Mouse (Mus musculus) neural tube, embryonic 10.5 days (tissue): ENCODE measurements at regions not wholly inside any gene's neighbourhood (a gene's known extent, or its start where the extent isn't known, plus 50 kb on each side); places are given as distances from the start of the nearest gene placed in this dataset.
"Not testable (repeated sequence)": the region's sequence is repeated elsewhere in the genome, so short reads cannot be mapped to it uniquely, and the experiment has no call there.

Experiments
- DNase-seq: peaks from one replicate; pipeline ENCODE4 v3.0.0-alpha.2; 2017; ENCODE audit warnings: low spot score; ENCODE audit errors: extremely low spot score

DNA sequence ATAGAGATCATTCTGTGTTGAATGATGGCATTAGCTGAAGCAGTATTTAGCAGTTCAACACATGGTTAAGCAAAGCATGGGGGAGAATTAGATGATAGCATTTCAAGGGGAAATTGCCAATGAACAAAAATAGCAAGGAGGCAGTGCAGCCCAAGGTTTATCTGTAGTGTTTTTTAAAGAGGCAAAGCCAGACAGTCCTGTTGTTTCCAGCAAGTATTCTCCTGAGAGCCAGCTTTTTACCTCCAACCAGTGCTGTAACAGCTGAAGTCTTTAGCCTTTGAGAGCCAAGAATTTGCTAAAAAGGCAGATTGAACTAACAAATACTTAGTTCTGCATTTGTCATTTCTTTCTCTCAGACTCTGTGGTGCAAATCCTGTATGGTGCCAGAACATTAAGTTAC lies 305.1 kb upstream of the Arx start:
- DNase-seq, result no peak

DNA sequence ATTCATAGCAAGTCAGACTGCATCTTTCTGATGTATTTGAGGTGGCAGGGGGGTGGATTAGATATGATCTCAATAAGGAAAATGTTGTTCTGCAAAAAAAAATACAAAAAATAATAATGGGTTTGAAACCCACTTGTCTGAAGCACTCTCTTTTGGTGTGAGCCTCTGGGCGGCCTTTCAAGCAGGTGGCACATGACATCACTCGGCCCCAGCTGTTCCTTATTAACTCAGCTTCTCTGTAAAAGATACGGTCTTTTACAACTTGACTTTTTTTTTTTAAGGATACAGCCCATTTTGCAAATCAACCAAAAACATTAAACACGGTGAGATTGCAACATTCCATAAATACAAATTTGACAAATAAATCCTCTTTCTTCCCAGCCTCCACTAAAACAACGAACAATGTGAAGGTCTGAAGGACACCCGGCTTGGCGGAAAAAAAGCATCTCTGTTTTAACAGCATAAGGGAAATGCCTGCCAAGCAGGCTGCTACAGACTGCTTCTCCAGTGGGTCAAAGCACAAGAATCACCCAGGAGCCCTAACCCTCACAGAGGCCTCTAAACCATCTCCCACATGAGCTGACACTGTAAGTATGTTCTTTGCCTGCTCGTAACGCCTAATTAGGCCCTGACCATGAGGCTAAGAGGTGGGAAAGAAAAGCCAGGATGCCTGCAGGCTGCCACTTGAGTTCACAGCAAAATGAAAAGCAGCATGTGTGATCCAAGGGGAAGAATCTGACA lies 283.8 kb upstream of the Arx start:
- no peak for DNase-seq

DNA sequence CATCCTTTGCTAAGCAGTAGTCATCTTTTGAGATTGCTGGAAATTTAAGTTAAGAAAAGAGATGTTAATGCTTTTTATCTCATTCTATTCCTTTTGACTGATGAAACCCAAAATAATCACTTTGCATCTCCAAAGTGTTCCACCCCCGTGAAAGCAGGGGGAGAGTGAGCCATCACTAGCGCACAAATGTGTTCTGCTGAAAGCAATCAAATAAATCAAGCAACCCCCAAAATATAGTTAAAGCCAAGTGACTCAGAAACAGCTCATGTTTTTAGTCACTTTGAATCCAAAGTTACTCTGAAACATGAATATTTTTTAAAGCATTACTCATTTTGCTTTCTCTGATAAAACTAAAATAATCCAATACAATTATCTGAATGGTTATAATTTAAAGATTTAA lies 279.6 kb upstream of the Arx start:
- no peak for DNase-seq

DNA sequence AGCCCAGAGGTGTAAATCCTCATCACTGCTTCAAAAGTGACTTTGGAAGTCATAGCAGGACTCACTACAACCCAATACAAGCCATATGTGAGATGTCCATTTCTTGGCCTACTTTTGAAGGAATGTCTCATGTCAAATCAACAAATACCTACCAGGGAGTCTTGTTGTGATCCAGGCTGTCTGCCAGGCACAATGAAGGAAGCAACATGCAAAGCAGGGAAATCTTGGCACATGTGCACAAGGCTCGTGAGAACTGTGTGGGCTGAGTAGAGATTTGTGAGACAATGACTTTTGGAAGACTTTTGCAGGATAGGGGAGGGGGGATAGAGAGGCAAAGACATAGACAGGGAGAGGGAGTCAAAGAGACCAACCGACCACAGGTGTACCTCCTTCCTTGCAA lies 274.7 kb upstream of the Arx start:
- no peak for DNase-seq

DNA sequence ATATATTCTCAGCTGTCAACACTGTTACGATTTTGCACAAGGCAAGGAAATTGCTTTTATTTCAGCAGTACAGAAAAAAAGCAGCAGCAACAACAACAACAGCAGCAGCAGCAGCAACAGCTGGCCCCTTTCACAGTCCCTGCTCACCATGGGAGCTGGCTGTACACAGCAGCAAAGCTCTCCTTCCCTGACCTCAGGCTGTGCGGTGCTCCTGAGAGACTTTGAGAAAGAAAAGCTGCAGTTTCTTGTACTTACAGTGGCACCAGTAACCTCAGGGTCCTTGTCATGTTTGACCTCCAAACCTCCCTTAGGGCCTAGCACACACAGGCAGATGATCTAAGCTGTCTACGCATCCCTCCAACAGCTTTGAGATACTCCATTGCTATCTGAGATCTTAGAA lies 269.9 kb upstream of the Arx start:
- no peak for DNase-seq

DNA sequence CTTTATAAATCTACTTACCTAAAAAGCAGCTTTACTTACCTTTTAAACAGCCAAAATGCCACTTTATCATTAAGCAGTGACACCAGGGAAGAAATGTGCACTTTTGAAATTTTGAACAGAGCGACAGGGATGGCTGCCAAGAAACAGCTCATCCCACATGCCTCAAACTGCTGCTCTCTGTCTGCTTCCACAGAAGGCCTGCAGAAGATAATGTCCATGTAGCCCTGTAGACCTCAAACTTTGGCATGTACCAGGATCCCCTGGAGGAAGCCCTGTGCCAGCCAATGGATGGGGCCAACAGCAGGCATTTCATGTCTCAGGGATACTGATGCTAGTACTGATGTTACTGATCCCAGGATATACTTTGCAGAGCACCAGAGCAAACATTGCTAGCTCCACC lies 245.1 kb upstream of the Arx start:
- no peak for DNase-seq

DNA sequence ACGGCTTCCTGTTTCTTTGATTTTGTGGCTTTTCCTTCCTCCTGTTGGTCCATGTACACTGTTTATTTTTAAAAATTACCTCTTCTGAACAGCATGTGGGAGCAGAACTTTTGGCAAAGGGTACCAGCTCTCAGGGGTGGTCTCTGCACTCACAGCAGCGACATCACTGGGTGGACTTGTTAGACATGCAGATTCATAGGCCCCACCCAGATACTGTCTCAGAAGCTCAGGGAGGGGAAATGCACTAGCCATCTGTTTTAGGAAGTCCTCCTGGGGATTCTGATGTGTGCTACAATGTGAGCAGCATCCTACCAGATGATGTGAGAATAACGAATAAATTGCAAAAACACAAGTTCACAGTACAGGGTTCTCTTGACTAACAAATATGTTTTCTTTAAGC lies 243.5 kb upstream of the Arx start:
- no peak for DNase-seq

DNA sequence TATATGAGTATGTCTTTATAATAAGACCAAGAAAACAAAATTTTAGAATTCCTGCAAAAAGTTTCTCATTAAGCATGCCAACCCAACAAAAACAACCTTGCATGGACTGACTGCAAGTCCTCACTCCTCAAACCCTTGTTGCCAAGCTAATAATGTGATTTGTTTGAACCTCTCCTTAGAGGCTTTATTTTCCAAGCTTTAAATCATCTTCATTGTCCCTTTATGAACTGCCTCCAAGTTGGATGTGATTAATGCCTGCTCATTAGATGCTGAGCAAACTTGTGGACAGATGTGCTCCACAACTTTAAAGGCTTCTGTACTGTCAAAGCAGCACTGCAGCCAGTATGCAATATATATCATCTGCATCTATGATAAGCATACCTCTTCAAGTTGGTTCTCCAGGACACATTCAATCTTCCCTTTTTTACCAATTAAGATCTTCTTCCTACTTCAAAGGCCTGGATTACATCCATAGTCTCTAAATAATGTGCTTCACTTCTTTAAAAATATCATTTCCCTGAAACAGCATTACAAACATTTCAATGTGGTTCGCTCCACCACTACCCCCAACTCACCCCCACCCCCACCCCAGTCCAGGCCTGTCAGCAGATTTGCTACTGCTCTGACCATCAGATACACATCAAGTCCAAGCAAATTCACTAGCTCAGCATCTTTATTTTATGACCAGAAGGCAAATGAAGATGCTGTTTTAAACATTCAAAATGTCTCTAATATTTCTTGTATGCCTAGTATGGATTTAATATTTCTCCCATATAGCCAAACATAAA lies 237.1 kb upstream of the Arx start:
- no peak for DNase-seq

DNA sequence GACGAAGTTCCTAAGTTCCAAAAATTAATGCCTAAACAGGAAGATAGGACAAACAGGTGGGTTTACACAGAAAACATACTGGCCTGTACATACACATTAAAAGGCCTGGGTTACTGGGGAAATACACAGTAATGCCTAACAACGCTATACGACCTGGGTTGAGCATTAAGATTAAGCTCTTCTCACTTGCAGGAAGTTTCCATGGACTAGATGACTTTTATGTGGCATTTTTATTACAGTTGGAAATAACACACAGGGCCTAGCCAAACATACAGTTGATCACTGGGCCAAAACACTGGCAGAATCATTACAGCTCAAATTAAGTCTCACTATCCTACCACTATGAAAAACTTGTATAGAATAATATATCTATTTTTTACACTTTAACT lies 236.5 kb upstream of the Arx start:
- DNase-seq, result no peak

DNA sequence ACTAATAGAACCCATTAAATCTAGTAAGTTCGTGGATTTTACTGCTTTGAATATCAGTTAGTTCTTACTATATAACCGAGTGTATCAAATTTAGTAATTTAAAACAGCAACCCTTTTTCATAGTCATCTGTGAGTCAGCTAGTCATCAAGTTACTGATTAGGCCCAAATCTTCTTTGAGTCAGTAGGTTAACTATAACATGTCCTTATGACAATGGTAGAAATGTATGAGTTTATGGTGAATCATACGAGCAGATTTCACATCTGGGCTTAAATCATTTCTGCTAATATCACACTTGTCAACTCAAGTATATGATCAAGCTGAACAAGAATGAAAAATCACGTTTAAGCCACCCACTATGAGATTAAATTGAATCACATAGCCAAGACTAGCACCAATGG lies 226.7 kb upstream of the Arx start:
- DNase-seq, result no peak

DNA sequence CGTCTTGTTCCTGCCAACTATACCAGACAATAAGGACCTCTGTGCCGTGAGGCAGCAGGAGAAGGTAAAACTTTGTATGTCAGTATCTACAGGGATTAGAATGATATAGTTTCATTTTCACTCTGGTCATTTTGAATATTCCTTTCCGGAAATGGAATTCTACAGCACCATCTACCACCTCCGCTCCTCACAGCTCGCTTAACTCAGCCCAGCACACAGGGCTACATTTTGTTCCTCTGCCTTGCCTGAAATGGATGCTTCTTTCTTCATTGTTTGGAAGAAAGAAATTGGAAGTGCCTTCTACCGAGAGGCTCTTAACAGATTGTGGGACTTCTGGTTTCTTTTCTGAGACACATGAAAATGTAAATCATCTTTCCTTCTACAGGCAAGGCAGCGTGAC lies 217.4 kb upstream of the Arx start:
- no peak for DNase-seq

DNA sequence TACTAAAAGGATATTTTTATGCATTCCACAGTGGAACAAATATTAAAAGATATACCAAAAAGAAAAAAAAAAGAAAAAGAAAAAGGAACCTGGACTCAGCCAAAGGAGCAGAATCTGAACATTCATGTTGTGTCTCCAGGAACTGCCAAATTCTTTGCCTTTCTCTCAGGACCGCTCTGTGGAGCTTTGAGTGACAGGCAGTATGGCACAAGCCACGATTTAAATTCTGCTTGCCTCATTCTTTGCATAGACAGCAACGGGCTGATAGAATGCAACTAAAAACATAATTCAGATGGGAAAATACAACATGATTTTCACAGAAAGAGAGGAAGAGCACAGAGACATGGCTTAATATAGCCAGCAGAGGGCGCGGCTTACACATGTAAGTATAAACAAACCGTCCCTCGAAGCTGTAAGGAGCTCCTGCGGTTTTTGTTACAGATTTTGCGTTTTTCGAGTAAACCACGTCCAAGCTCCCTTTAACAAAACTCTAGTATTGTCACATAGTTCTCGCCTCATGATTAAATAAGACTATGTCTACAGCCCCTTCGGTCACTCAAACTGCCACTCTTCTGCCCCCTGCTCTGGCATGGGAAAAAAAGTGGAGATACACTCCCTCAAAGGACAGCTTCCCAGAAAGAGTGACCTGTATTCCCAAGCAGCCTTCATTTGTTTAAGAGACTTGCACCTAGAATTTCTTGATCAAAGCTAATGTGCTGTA lies 216.5 kb upstream of the Arx start:
- DNase-seq, result peak; percentile 22

DNA sequence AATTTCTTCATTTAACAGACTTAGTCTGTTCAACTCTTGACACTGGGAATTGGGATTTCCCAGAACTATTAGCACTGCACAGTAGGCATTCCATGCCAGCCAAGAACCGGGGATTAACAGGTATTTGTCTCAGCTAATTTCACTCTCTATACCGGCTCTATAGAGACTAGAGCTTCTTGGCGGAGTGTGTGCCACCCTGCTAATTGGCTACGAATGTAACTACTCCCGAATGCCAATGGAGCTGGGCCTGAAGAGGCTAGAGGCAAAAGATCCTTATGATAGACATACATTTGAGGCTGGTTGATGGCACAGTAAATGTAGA lies 216.0 kb upstream of the Arx start:
- no peak for DNase-seq

DNA sequence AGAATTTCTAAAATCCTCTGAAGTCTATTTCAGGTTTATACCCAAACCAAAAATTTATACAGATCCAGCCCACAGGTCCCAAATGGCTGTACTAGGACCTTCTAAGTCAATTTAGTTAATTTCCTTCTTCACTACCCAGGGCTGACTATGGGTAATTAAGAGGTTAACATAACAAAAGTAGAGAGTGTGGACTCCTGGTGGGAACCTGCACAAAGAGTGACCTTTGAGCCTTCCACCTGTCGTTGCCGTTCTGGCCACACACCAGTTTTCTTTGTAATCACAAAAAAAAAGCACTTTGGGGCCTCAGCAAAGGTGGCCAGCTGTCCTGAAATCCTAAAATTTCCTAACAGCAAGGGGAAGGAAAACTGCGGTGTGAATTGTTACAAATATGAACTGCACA lies 197.3 kb upstream of the Arx start:
- no peak for DNase-seq

DNA sequence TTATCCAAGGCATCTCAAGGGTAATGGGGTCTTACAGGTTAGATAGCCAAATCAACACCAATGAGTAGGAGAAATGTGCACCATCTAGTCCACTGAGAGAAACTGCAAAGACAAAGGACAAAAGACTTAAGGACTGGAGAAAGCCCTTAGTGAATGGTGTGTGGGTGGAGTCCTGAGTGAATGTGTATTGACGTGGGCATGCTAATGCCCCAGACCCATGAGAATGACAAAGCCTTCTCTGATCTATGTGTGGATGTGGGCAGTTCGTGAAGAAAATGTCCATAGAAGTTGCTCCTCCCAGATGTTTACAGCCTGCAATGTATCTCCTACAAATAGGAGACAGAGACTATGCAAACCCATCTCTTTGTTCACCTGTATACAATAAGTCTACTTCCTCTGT lies 188.7 kb upstream of the Arx start:
- no peak for DNase-seq

DNA sequence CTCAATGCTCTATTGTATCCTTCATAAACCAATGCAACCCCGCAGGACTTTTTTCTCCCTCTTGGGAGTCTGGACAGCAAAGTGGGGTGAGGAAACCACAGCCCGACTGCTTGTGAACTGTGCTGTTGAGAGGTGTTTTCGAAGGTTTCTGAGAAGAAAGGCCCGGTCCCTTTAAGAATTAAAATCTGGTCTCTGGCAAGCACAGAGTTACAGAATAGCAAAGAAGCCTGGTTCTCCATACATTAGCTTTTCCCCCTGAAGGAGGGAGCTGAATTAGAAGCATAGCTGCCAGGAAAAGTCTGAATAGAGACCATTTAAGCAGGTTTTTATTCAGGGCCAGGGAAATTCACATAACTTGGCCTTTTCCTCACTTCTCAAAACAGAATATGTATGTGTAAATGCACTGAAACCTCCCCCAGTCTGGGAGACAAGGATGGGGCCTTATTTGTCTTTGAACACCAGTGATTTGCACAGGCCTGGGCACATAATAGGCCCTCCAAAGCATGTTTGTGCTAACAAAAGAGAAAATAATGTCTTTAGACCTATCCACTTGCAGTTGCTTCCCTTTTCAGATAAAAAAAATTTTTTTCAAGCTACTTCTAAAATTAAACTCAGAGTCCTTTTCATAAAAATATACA lies 178.2 kb upstream of the Arx start:
- no peak for DNase-seq

DNA sequence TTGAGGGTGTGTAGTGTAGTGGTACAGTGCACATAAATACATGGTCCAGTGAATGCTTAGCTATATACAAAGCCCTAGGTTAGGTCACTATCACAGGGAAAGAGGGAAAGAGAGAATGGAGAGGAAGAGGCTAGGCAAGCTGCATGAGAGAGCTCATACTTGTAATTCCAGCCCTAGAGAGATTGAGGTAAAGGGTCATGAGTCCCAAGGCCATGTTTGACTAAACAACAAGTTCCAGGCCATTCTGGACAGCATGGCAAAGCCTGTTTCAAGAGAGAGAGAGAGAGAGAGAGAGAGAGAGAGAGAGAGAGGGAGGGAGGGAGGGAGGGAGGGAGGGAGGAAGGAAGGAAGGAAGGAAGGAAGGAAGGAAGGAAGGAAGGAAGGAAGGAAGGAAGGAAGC lies 131.9 kb upstream of the Arx start:
- not testable (repeated sequence) for DNase-seq

DNA sequence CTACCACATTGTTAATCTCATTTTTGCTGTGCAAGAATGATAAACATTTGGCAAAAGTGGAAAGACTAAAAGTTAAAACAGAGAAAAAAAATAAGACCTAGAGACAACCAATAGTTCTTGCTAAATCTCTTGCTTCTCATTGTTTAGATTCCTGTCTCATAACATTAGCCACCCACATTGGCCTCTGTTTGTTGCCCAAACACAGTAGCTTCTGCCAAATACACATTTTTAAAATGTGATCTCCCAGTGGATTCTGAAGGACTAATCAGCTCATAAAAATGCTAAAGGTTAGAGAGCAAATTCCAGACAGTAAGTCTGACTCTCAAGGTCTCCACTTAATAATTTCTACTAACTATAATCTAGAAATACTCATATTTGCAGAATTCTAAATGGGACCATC lies 127.1 kb upstream of the Arx start:
- no peak for DNase-seq

DNA sequence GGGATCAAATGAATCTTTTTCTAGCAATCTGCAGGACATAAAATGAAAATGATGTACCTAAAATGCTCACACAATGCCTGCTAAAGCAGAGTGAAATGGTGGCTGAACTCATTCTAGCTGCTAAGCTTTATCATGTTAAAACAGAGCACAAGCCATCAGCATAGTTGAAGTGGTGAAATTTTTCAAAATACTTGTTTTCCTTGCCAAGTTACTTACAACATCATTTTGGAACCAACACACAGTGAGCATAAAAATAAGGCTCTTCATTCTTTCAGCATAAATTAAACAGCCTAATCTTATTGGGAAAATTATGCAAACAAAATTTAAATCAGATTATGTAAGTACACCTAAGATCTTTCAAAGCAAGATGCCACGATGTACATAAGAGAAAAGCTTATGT lies 125.3 kb upstream of the Arx start:
- DNase-seq, result no peak
